Mouse (Mus musculus) hematopoietic multipotent progenitor cell, adult 10-12 weeks (in vitro differentiated cells): ENCODE measurements around the gene Atp5b. TPM values are rescaled to one million over a fixed set of nuclear protein-coding genes. Genes with fewer than 3 reads are reported as not detected.

Experiments
- polyA plus RNA-seq: library from polyadenylated mRNA; stranded (reverse); fragments of >175 nt; gene quantifications from 2 replicates; pipeline ENCODE4 v1.2.3, GENCODE M21; 2012; ENCODE audit warnings: low replicate concordance

Gene Atp5b
- 514 and 876 TPM in 2 replicates for polyA plus RNA-seq

DNA sequence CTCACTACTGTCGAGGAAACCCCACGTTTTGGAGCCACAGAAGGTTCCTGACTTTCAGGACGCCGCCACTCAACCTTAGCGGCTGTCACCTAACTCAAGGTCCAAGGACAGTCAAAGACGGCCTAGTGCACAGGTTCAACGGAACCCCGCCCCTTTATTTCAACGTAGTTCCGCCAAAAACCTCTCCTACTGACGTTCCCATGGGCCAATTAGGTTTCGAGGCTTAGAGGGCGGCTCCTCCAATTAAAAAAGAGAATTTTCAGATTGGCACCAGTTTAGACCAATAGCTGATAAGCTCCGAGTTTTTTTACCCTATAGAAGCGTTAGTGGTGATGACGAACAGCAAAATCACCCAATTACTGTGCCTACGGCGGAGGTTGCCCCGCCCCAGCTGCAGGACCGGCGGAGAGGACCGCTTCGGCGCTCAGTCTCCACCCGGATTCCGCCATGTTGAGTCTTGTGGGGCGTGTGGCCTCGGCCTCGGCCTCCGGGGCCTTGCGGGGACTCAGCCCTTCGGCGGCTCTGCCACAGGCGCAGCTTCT, at the start of gene Atp5b:
Atp5b (plus strand) TSS at position 394 of the 542 bp plus-strand sequence.

DNA sequence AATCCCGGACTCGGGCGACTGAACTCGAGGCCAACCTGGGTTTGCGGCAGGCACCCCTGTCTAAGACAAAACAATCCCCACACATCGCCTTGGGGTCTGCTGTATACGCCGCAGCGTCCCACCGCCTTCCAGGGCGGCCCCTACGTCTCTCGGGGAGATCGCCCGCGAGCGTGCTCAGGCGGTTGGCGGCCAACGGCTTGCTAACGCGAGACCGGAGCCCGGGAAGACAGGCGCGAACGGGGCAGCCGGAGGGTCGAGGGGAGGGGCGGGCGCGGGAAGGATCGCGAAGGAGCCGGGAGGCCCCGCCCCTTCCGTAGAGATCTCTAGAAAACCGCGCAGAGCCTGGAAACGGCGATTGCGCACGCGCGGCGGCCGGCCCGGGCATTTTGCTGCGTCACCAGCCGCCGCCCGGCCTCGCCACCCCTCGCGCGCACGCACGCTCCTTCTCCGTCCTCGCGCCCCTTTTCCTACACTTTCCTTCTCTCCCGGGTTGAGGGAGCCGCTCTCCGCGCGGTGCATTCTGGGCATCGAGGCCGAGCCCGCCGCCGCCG, 24.4 kb upstream of the Atp5b start, which contains the start of gene Ptges3:
Ptges3 (plus strand) TSS at position 354 of the 551 bp plus-strand sequence.

DNA sequence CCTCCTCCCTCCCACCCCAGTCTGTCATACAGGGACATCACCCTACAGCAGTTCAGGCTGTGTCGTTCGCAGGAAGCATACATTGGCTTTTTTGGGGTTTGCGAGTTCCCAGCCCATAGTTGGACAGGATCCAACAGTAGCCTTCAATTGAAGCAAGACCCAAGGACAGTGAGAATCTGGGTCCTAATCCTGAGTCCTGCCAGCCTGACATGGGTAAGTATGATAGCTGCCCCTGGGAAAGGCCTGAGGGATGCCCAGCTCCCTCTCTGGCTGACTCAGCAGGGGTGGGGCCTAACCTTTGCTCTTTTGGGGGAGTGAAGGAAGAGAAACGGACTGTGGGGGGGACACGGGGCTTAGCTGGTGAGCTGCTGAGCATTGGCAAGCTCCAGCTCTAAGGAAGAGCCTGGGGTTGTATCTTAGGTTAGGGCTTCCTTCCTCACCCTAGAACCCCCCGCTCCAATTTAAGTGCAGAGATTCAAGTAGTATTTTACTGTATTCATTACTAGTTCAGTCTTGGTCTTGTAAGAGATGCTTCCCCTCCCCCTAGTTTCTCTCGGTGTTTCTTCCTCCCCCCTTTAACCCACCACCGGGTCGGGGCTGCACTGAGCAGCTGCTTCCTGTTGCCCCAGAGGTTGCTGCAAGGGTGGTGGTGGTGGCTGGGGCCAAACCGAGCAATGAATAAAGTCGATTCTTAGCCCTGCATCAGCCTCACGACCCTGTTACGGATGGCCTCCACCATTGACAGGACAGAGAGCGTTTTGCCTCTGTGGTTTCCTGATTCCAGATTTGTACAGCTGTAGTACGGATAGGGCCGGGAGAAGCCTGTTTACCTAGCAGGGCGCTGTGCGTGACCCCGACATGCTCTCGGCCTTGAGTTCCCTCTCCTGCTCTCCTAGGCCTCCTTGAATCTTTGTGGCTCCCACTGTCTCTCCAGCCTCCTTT, 8.8 kb downstream of the Atp5b start, which contains the start of gene Baz2a:
Baz2a (plus strand) TSS at position 14 of the 942 bp plus-strand sequence.

Other genes starting within 250 kb of the Atp5b start
- gene Rdh19, start 233.3 kb upstream of the Atp5b start, polyA plus RNA-seq = not detected in 2 replicates
- gene Rdh16f2, start 216.8 kb upstream of the Atp5b start, polyA plus RNA-seq = not detected in 2 replicates
- gene Rdh7, start 194.5 kb upstream of the Atp5b start, polyA plus RNA-seq = not detected in 2 replicates
- gene Sdr9c7, start 184.8 kb upstream of the Atp5b start, polyA plus RNA-seq = not detected in 2 replicates
- not detected in 2 replicates for gene Hsd17b6, start 75.7 kb upstream of the Atp5b start, polyA plus RNA-seq
- 0.76 and 2.1 TPM in 2 replicates for gene Prim1, start 68.1 kb upstream of the Atp5b start, polyA plus RNA-seq
- gene Naca, start 47.7 kb upstream of the Atp5b start, polyA plus RNA-seq = 23.9 and 119 TPM in 2 replicates
- gene Ptges3, start 24.3 kb upstream of the Atp5b start, polyA plus RNA-seq = 75.1 and 109 TPM in 2 replicates
- 32.1 and 58.1 TPM in 2 replicates for gene Baz2a, start 8.3 kb downstream of the Atp5b start, polyA plus RNA-seq
- gene Rbms2, start 97.0 kb downstream of the Atp5b start, polyA plus RNA-seq = 12.2 and 13.2 TPM in 2 replicates
- 0.91 TPM in 1 of 2 replicates, not detected in the other for gene Gls2, start 111.2 kb downstream of the Atp5b start, polyA plus RNA-seq
- 0.61 and 2.6 TPM in 2 replicates for gene Spryd4, start 128.5 kb downstream of the Atp5b start, polyA plus RNA-seq
- 0.17 TPM in 1 of 2 replicates, not detected in the other for gene Mip, start 142.6 kb downstream of the Atp5b start, polyA plus RNA-seq
- 8.5 and 11.9 TPM in 2 replicates for gene Timeless, start 148.8 kb downstream of the Atp5b start, polyA plus RNA-seq
- gene Apon, start 170.8 kb downstream of the Atp5b start, polyA plus RNA-seq = 0.08 TPM in 1 of 2 replicates, not detected in the other
- 0.21 TPM in 1 of 2 replicates, not detected in the other for gene Apof, start 185.4 kb downstream of the Atp5b start, polyA plus RNA-seq
- gene Stat2, start 187.3 kb downstream of the Atp5b start, polyA plus RNA-seq = 38.6 and 62.2 TPM in 2 replicates
- 0.23 TPM in 1 of 2 replicates, not detected in the other for gene Il23a, start 215.5 kb downstream of the Atp5b start, polyA plus RNA-seq
- gene Pan2, start 220.1 kb downstream of the Atp5b start, polyA plus RNA-seq = 4.9 and 7.2 TPM in 2 replicates
- 29.2 and 43.5 TPM in 2 replicates for gene Cnpy2, start 239.2 kb downstream of the Atp5b start, polyA plus RNA-seq